ENCODE assay signal across 9 mouse cellular contexts in the genomic region with DNA sequence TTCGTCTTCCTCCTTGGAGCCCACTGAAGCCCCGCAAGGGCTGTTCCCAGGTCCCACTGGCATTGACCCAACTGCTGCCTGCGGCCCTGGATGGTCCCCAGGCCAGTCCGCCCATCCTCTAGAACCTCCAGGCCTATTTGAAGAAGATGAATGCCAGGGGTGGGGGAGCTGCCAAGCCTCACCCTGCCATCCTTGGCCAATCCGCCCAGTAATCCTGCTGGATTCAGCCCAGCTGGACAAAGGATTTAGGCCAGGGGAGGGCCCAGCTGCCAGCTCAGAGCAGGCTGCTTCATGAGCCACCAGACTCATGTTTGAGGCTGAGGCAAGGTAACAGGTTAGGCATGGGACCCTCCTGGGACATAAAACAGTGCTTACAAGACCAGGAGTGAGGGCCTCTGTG. TPM values are rescaled to one million over a fixed set of nuclear protein-coding genes. Genes with fewer than 3 reads are reported as not detected.
DNase-seq lines count a peak whose midpoint lies in the region; ATAC-seq lines count a peak whose summit lies in the region.
"Had no signal": no experiment of that assay in that cellular context is flagged by ENCODE, and none has a peak within 500 bp of the region (broad histone marks: within the 10 kb centered on the region; RNA-seq: fewer than 3 reads in every experiment).

No protein-coding gene starts in this region.

- ATAC-seq in embryonic facial prominence, embryonic 12.5 days (ENCODE audit: insufficient number of reproducible peaks, insufficient read depth, low FRiP score, low TSS enrichment) = no peak
- ATAC-seq in midbrain, embryonic 16.5 days = no peak

- no peak overlapping the region for H3K4me3 ChIP-seq in embryonic facial prominence, embryonic 12.5 days
- H3K4me3 ChIP-seq in embryonic facial prominence, embryonic 10.5 days = no peak overlapping the region
- no peak overlapping the region for H3K4me3 ChIP-seq in midbrain, embryonic 10.5 days
- no peak overlapping the region for H3K4me3 ChIP-seq in midbrain, embryonic 16.5 days (ENCODE audit: low read depth, low read length)
- H3K4me3 ChIP-seq: myocyte had no signal

- no peaks in the 10 kb centered on the region for H3K27me3 ChIP-seq in embryonic facial prominence, embryonic 12.5 days
- peaks cover 12% of the 10 kb centered on the region for H3K27me3 ChIP-seq in embryonic facial prominence, embryonic 10.5 days (replicated peaks; ENCODE audit: low read depth, poor library complexity, severe bottlenecking)
- H3K27me3 ChIP-seq in midbrain, embryonic 10.5 days (ENCODE audit: low read depth, poor library complexity, severe bottlenecking) = peaks cover 22% of the 10 kb centered on the region
- no peaks in the 10 kb centered on the region for H3K27me3 ChIP-seq in midbrain, embryonic 16.5 days (ENCODE audit: control insufficient read depth, insufficient read depth, low read depth, low read length)

- no peaks in the 10 kb centered on the region for H3K9me3 ChIP-seq in embryonic facial prominence, embryonic 12.5 days
- no peaks in the 10 kb centered on the region for H3K9me3 ChIP-seq in embryonic facial prominence, embryonic 10.5 days
- no peaks in the 10 kb centered on the region for H3K9me3 ChIP-seq in midbrain, embryonic 10.5 days (replicated peaks)
- no peaks in the 10 kb centered on the region for H3K9me3 ChIP-seq in midbrain, embryonic 16.5 days (replicated peaks; ENCODE audit: control insufficient read depth, low read length, poor library complexity, severe bottlenecking)

- DNase-seq in embryonic facial prominence, embryonic 10.5 days (ENCODE audit: low spot score) = no peak
- DNase-seq in midbrain, embryonic 10.5 days (ENCODE audit: low spot score) = no peak
- DNase-seq in cerebellum, postnatal 14 days = peak; percentile 94 to 95
- peak; percentile 79 for DNase-seq in retina, postnatal 1 day
- no peak for DNase-seq in urinary bladder, adult 2 months (ENCODE audit: low spot score)
- DNase-seq in yolk sac, embryonic 10.5 days (ENCODE audit: low spot score) = no peak

- WGBS in embryonic facial prominence, embryonic 12.5 days = 89% methylated on average over 5 of the region's 5 CpGs
- WGBS in embryonic facial prominence, embryonic 10.5 days = 89% methylated on average over 5 of the region's 5 CpGs
- WGBS in midbrain, embryonic 10.5 days = 83% methylated on average over 5 of the region's 5 CpGs
- 65% methylated on average over 5 of the region's 5 CpGs for WGBS in midbrain, embryonic 16.5 days

- no peaks in the 10 kb centered on the region for H3K36me3 ChIP-seq in embryonic facial prominence, embryonic 12.5 days
- no peaks in the 10 kb centered on the region for H3K36me3 ChIP-seq in embryonic facial prominence, embryonic 10.5 days (replicated peaks)
- no peaks in the 10 kb centered on the region for H3K36me3 ChIP-seq in midbrain, embryonic 10.5 days
- no peaks in the 10 kb centered on the region for H3K36me3 ChIP-seq in midbrain, embryonic 16.5 days (ENCODE audit: control insufficient read depth, insufficient read depth, low read length)

- H3K4me2 ChIP-seq in embryonic facial prominence, embryonic 12.5 days (replicated peaks) = no peak overlapping the region
- H3K4me2 ChIP-seq in midbrain, embryonic 16.5 days (ENCODE audit: low read length) = no peak overlapping the region

- no peak overlapping the region for H3K27ac ChIP-seq in embryonic facial prominence, embryonic 12.5 days
- H3K27ac ChIP-seq in embryonic facial prominence, embryonic 10.5 days (replicated peaks) = no peak overlapping the region; the same call in 1 of the 2 replicates
- H3K27ac ChIP-seq in midbrain, embryonic 10.5 days (replicated peaks) = 0 out of 2 replicates have a peak overlapping the region, but pooled peaks have one; percentile 34
- H3K27ac ChIP-seq in midbrain, embryonic 16.5 days (ENCODE audit: low read length) = no peak overlapping the region

- 0 out of 2 replicates have a peak overlapping the region, but pooled peaks have one; percentile 5 for H3K9ac ChIP-seq in embryonic facial prominence, embryonic 12.5 days
- no peak overlapping the region for H3K9ac ChIP-seq in midbrain, embryonic 16.5 days (ENCODE audit: low read depth, low read length)

- no peaks in the 10 kb centered on the region for H3K4me1 ChIP-seq in embryonic facial prominence, embryonic 12.5 days
- H3K4me1 ChIP-seq in embryonic facial prominence, embryonic 10.5 days = peaks cover 39% of the 10 kb centered on the region
- peaks cover 44% of the 10 kb centered on the region for H3K4me1 ChIP-seq in midbrain, embryonic 10.5 days
- H3K4me1 ChIP-seq in midbrain, embryonic 16.5 days (ENCODE audit: control insufficient read depth, insufficient read depth, low read length) = 0 out of 2 replicates have a peak, but pooled peaks cover 2% of the 10 kb centered on the region

RNA-seq across cellular contexts. Expression of a gene that starts 45.7 kb away (rescaled TPM):
- 3.6 and 5.7 TPM in 2 replicates for polyA plus RNA-seq in embryonic facial prominence, embryonic 12.5 days (2016; fragmentation: Nextera tagmentation; extraction: Ambion mirVana)
- 2.0 and 3.5 TPM in 2 replicates for polyA plus RNA-seq in embryonic facial prominence, embryonic 10.5 days (2016; fragmentation: Nextera tagmentation; extraction: Ambion mirVana)
- polyA plus RNA-seq in midbrain, embryonic 10.5 days (2016; fragmentation: Nextera tagmentation; extraction: Ambion mirVana) = 0.57 and 0.72 TPM in 2 replicates
- 23.3 and 25.4 TPM in 2 replicates for polyA plus RNA-seq in midbrain, embryonic 16.5 days (2015; fragmentation: Nextera tagmentation; extraction: Ambion mirVana)
- polyA plus RNA-seq in urinary bladder, adult 2 months (2012; rRNA removed) = 83.1 and 93.6 TPM in 2 replicates

RNA-seq across cellular contexts. Expression of a gene that starts 46.9 kb away (rescaled TPM):
- polyA plus RNA-seq in embryonic facial prominence, embryonic 12.5 days (2016; fragmentation: Nextera tagmentation; extraction: Ambion mirVana) = 56.0 and 62.2 TPM in 2 replicates
- 49.2 and 50.1 TPM in 2 replicates for polyA plus RNA-seq in embryonic facial prominence, embryonic 10.5 days (2016; fragmentation: Nextera tagmentation; extraction: Ambion mirVana)
- 47.6 and 48.6 TPM in 2 replicates for polyA plus RNA-seq in midbrain, embryonic 10.5 days (2016; fragmentation: Nextera tagmentation; extraction: Ambion mirVana)
- 42.1 and 45.5 TPM in 2 replicates for polyA plus RNA-seq in midbrain, embryonic 16.5 days (2015; fragmentation: Nextera tagmentation; extraction: Ambion mirVana)
- polyA plus RNA-seq in urinary bladder, adult 2 months (2012; rRNA removed) = 39.8 and 45.9 TPM in 2 replicates

RNA-seq across cellular contexts. Expression of a gene that starts 50.1 kb away (rescaled TPM):
- polyA plus RNA-seq in embryonic facial prominence, embryonic 12.5 days (2016; fragmentation: Nextera tagmentation; extraction: Ambion mirVana) = 29.6 and 37.3 TPM in 2 replicates
- polyA plus RNA-seq in embryonic facial prominence, embryonic 10.5 days (2016; fragmentation: Nextera tagmentation; extraction: Ambion mirVana) = 84.4 and 151 TPM in 2 replicates
- 690 and 827 TPM in 2 replicates for polyA plus RNA-seq in midbrain, embryonic 10.5 days (2016; fragmentation: Nextera tagmentation; extraction: Ambion mirVana)
- 107 and 135 TPM in 2 replicates for polyA plus RNA-seq in midbrain, embryonic 16.5 days (2015; fragmentation: Nextera tagmentation; extraction: Ambion mirVana)
- polyA plus RNA-seq in urinary bladder, adult 2 months (2012; rRNA removed) = 0.06 and 0.07 TPM in 2 replicates
- polyA plus RNA-seq: myocyte had no signal

RNA-seq across cellular contexts. Expression of a gene that starts 55.9 kb away (rescaled TPM):
- 23.3 and 23.7 TPM in 2 replicates for polyA plus RNA-seq in embryonic facial prominence, embryonic 12.5 days (2016; fragmentation: Nextera tagmentation; extraction: Ambion mirVana)
- 19.0 and 22.2 TPM in 2 replicates for polyA plus RNA-seq in embryonic facial prominence, embryonic 10.5 days (2016; fragmentation: Nextera tagmentation; extraction: Ambion mirVana)
- polyA plus RNA-seq in midbrain, embryonic 10.5 days (2016; fragmentation: Nextera tagmentation; extraction: Ambion mirVana) = 21.0 and 21.1 TPM in 2 replicates
- polyA plus RNA-seq in midbrain, embryonic 16.5 days (2015; fragmentation: Nextera tagmentation; extraction: Ambion mirVana) = 22.2 and 22.8 TPM in 2 replicates
- polyA plus RNA-seq in urinary bladder, adult 2 months (2012; rRNA removed) = 11.8 and 13.4 TPM in 2 replicates

Comparison
In these comparisons a context has a peak if more than half of its experiments do, and no peak if none do; other contexts are left out.
1. DNase-seq: peak in cerebellum, postnatal 14 days (2 of 2) and retina, postnatal 1 day (single experiment); none in embryonic facial prominence, embryonic 10.5 days (single experiment), midbrain, embryonic 10.5 days (single experiment), urinary bladder, adult 2 months (single experiment) and yolk sac, embryonic 10.5 days (single experiment).
2. RNA of a gene that starts 50.1 kb away (polyA plus RNA-seq): 690 to 827 TPM in midbrain, embryonic 10.5 days, 107 to 135 TPM in midbrain, embryonic 16.5 days, 84.4 to 151 TPM in embryonic facial prominence, embryonic 10.5 days and 29.6 to 37.3 TPM in embryonic facial prominence, embryonic 12.5 days; 0.06 to 0.07 TPM in urinary bladder, adult 2 months; every median in the first group is over 10 times any median in the second.